Mouse (Mus musculus) erythroblast, embryonic 14.5 days (primary cell): Measurements from ENCODE around the gene Slc7a1. TPM values are rescaled to one million over a fixed set of nuclear protein-coding genes. Genes with fewer than 3 reads are reported as not detected.
A peak's percentile ranks its signal among the peaks of the same experiment; 100 is the strongest.

ENCODE experiments used
- H3K27me3 ChIP-seq: 2 replicates; pipeline ENCODE4 v1.6.1; 2012; ENCODE audit warnings: inconsistent platforms; ENCODE audit not compliant: control insufficient read depth
- H3K36me3 ChIP-seq: 2 replicates; pipeline ENCODE4 v1.6.1; 2012; ENCODE audit warnings: mild to moderate bottlenecking, inconsistent platforms; ENCODE audit not compliant: control insufficient read depth
- H3K4me1 ChIP-seq: 2 replicates; pipeline ENCODE4 v1.6.1; 2012; ENCODE audit warnings: inconsistent platforms; ENCODE audit not compliant: control insufficient read depth
- H3K4me3 ChIP-seq: replicated peaks from 2 replicates; pipeline ENCODE3; 2012; ENCODE audit warnings: moderate library complexity, mild to moderate bottlenecking, inconsistent platforms
- H3K9me3 ChIP-seq: 2 replicates; pipeline ENCODE4 v1.6.1; 2012; ENCODE audit warnings: low read length, inconsistent platforms, mixed read lengths; ENCODE audit not compliant: control insufficient read depth
- GATA1 ChIP-seq: IDR thresholded peaks from 2 replicates; pipeline ENCODE4 v1.6.1; 2012; ENCODE audit warnings: low read length, inconsistent platforms, mixed read lengths
- TAL1 ChIP-seq: IDR thresholded peaks from 3 replicates; pipeline ENCODE4 v1.6.1; 2012; ENCODE audit warnings: low read length, inconsistent platforms, mixed read lengths
- polyA plus RNA-seq: library from polyadenylated mRNA; stranded (reverse); fragments of >175 nt; gene quantifications from 2 replicates; pipeline ENCODE4 v1.2.3, GENCODE M21; 2012

Gene Slc7a1
- polyA plus RNA-seq, 1 experiment = 0.89 TPM

GRCm38 (mm10) chr5:148362296-148362695 lies 37.4 kb downstream of the Slc7a1 start:
- no peaks in the 10 kb centered on the region for H3K9me3 ChIP-seq
- peaks cover 24% of the 10 kb centered on the region for H3K4me1 ChIP-seq
- no peaks in the 10 kb centered on the region for H3K27me3 ChIP-seq
- H3K4me3 ChIP-seq = no peak overlapping the region
- H3K36me3 ChIP-seq = peaks cover 89% of the 10 kb centered on the region
- TF ChIP-seq TAL1 (no peak), GATA1 (no peak)

- H3K4me3 ChIP-seq = no peak overlapping the region
- H3K9me3 ChIP-seq = no peaks in the 10 kb centered on the region
- H3K27me3 ChIP-seq = no peaks in the 10 kb centered on the region
- peaks cover 90% of the 10 kb centered on the region for H3K36me3 ChIP-seq
- no peak for TF ChIP-seq GATA1
- no peak for TF ChIP-seq TAL1
- peaks cover 24% of the 10 kb centered on the region for H3K4me1 ChIP-seq
Measured at GRCm38 (mm10) chr5:148361759-148362010, 38.0 kb downstream of the Slc7a1 start.

GRCm38 (mm10) chr5:148360922-148361758 lies 38.6 kb downstream of the Slc7a1 start:
- TF ChIP-seq TAL1 = no peak
- peak; percentile 45 for TF ChIP-seq GATA1
- Histone ChIP-seq H3K27me3 (no peaks in the 10 kb centered on the region), H3K36me3 (peaks cover 91% of the 10 kb centered on the region), H3K4me3 (no peak overlapping the region), H3K4me1 (peaks cover 24% of the 10 kb centered on the region), H3K9me3 (no peaks in the 10 kb centered on the region)

- H3K36me3 ChIP-seq = peaks cover 90% of the 10 kb centered on the region
- no peak for TF ChIP-seq TAL1
- TF ChIP-seq GATA1 = no peak
- H3K4me1 ChIP-seq = peaks cover 24% of the 10 kb centered on the region
- H3K9me3 ChIP-seq = no peaks in the 10 kb centered on the region
- H3K27me3 ChIP-seq = no peaks in the 10 kb centered on the region
- no peak overlapping the region for H3K4me3 ChIP-seq
Measured at GRCm38 (mm10) chr5:148359131-148359530, 40.6 kb downstream of the Slc7a1 start.

- no peak for TF ChIP-seq GATA1
- no peak for TF ChIP-seq TAL1
- Histone ChIP-seq H3K4me3 (no peak overlapping the region), H3K27me3 (no peaks in the 10 kb centered on the region), H3K36me3 (peaks cover 90% of the 10 kb centered on the region), H3K9me3 (no peaks in the 10 kb centered on the region), H3K4me1 (peaks cover 14% of the 10 kb centered on the region)
Measured at GRCm38 (mm10) chr5:148357168-148357567, 42.5 kb downstream of the Slc7a1 start.

- H3K4me1 ChIP-seq = peaks cover under 1% of the 10 kb centered on the region
- no peak for TF ChIP-seq GATA1
- no peak for TF ChIP-seq TAL1
- H3K36me3 ChIP-seq = peaks cover 90% of the 10 kb centered on the region
- no peak overlapping the region for H3K4me3 ChIP-seq
- H3K27me3 ChIP-seq = no peaks in the 10 kb centered on the region
- no peaks in the 10 kb centered on the region for H3K9me3 ChIP-seq
Measured at GRCm38 (mm10) chr5:148355822-148356221, 43.9 kb downstream of the Slc7a1 start.

GRCm38 (mm10) chr5:148354536-148354935 lies 45.2 kb downstream of the Slc7a1 start:
- TF ChIP-seq TAL1 (no peak), GATA1 (no peak)
- H3K36me3 ChIP-seq = peaks cover 96% of the 10 kb centered on the region
- no peaks in the 10 kb centered on the region for H3K4me1 ChIP-seq
- no peaks in the 10 kb centered on the region for H3K9me3 ChIP-seq
- no peaks in the 10 kb centered on the region for H3K27me3 ChIP-seq
- H3K4me3 ChIP-seq = no peak overlapping the region

GRCm38 (mm10) chr5:148353429-148353828 lies 46.3 kb downstream of the Slc7a1 start:
- no peak overlapping the region for H3K4me3 ChIP-seq
- TF ChIP-seq GATA1 = no peak
- TF ChIP-seq TAL1 = no peak
- no peaks in the 10 kb centered on the region for H3K4me1 ChIP-seq
- no peaks in the 10 kb centered on the region for H3K27me3 ChIP-seq
- H3K36me3 ChIP-seq = peaks cover 96% of the 10 kb centered on the region
- H3K9me3 ChIP-seq = no peaks in the 10 kb centered on the region

GRCm38 (mm10) chr5:148349327-148350011 lies 50.2 kb downstream of the Slc7a1 start:
- H3K27me3 ChIP-seq = no peaks in the 10 kb centered on the region
- H3K36me3 ChIP-seq = peaks cover 97% of the 10 kb centered on the region
- no peak for TF ChIP-seq GATA1
- TF ChIP-seq TAL1 = no peak
- H3K4me1 ChIP-seq = no peaks in the 10 kb centered on the region
- H3K4me3 ChIP-seq = no peak overlapping the region
- H3K9me3 ChIP-seq = no peaks in the 10 kb centered on the region

- Histone ChIP-seq H3K4me1 (no peaks in the 10 kb centered on the region), H3K9me3 (no peaks in the 10 kb centered on the region), H3K27me3 (no peaks in the 10 kb centered on the region), H3K4me3 (no peak overlapping the region), H3K36me3 (peaks cover 97% of the 10 kb centered on the region)
- TF ChIP-seq TAL1 = no peak
- TF ChIP-seq GATA1 = no peak
Measured at GRCm38 (mm10) chr5:148348153-148348552, 51.6 kb downstream of the Slc7a1 start.
